Mouse (Mus musculus): ENCODE results near the gene Spaca4.

The Spaca4 gene

DNA sequence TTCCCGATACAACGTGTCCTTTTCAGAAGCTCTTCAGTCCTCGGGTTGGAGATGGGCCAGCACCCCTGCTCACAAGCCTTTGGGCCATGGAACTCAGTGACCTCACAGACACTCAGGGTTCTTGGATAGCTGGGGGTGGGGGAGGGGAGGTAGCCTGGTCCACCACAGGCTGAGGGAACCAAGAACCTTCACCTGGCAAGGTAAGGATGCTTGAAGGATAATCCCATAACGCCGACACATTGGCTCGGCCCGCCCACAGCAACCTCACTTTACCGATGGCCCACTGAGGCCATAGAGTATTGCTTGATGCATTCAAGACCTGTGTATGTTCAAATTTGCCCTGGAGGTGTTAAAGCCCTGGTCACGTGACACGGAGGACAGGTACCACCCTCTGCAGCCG lies at the start of gene Spaca4:
Gene Spaca4, minus strand, starts transcription at position 101 of the 400 bp plus-strand sequence.
- DNase-seq: no peak

DNA sequence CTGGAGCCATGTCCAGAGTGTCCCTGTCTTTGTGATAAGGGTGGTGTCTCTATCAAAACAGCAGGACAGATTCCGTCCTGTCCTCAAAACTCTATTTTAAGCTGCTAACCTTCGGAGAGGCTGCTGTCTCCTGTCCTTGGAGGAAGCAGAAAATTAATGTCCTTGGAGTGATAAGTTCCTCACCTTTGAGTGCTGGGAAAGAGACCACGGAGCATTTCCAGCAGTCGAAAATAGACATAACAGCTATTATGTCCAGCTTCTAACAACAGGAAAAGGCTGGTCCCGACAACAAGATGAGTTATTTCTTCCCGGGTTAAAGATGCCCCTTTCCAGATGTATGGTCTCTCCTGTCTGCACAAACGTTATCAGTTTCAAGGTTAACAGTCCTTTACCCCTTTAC lies 49.6 kb upstream of the Spaca4 start:
- no peak for DNase-seq

DNA sequence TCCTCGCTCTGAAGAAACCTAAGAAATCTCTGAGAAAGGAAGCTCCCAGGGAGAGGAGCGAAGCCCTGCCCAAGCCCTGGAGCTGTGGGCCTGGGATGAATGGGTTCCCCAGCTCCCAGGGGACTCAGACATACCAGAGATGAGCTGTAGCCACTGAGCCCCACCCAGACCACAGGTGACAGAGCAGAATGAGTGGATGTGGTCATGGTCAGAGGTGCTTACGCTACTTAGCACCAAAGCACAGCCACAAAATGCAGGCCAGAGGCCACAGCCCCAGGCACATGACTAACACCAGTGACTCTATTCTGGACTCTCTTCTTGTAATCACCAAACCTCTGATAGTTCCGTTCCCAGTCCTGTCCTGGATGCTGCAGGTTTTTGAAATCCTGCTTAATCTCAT lies 45.5 kb upstream of the Spaca4 start:
- DNase-seq: no peak

DNA sequence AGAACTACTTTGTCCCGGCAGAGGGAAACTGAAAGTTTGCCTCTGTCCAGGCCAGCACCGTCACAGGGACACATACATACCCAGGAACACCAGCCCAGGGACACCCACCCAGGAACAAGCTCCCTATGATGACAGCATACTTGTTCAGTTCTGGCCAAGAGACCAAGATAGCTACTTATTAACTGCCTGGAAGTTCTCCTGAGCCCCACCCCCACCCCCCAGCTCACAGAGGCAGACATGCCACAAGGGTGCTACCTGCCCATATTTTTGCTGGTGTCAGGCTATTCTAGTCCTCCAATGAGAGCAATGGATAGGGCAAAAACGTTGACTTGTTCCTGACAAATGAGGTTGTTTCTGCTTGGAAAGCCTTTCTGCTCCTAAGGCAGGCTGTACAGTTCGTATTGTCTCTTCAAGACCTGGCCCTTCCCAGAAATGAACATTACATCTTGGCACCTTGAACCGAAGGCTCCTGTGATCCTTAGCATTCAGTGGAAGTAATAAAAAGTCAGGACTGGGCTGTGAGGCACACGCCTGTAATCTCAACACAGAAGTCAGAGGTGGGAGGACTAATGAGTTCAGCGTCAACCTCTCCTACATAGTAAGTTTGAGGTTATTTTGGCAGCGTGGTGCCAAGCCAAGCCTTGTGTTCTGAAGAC lies 44.9 kb upstream of the Spaca4 start:
- DNase-seq: no peak

DNA sequence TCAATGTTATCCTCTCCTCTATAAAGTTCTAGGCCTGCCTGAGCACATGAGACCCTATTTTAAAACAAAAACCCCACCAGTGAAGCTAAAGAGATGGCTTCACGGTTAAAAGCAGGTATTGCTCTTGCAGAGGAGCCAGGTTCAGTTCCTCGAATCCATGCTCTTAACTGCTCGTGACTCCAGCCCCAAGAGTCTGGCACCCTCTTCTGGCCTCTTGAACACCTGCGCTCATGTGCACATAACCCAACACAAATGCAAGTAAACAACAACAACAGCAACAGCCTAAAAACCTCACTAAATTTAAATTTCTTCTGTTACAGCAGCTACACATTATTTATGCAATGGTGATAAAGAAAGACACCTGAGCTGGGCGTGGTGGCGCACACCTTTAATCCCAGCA lies 41.9 kb upstream of the Spaca4 start:
- no peak for DNase-seq

DNA sequence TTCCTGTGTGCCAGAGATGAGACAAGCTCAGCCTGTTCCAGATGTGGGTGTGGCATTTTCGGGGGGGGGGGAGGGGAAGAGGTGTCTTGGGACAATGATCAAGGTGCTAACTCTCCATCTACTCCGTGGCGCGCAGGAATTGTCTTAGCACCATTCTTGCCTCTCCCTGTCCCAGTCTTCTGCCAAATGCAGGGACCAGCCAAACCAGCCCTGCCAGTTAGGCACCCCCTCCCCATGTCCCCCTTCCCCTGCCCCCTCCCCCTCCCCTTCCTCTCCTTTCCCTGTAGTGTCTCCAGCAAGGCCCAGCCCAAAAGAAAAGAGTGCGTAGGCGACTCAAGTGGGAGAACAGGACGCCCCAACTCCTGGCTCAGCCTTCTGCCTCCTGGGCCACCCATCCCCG lies 41.2 kb upstream of the Spaca4 start:
- no peak for DNase-seq

DNA sequence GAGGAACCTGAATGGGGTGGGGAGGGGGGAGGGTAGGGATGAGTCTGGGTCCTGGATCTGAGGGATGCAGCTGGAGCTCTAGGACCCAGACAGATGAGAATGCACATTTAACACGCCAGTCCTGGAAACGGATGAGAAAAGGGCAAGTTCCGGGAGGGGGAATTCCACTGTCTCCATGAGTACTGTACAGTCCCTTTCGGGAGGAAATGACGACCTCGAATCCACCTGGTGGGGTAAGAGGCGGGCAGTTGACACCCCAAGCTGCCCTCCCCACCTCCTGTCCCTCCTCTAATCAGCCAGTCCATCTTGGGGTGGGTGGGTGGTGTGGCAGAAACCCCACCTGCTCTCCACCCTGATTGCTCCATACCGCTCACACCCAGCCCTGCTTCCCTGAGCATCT lies 40.4 kb upstream of the Spaca4 start:
- no peak for DNase-seq

DNA sequence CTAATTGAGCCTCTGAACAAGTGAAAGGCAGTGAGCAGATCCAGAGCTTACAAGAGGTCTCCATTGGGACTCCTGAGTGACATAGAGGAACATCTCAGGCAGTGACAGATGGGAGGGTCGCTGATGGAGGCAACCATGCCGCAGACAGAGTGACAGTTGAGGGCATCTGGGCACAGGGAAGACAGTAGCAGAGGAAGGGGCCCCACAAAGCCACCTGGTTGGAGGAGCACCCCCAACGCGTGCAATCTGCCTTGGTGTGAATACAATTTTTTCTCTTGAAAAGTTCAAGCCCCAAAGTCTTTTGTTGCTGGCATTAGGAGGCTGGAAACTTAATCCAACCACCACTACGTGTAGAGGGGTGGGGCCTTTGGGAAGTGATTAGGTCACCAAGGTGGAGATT lies 34.5 kb upstream of the Spaca4 start:
- no peak for DNase-seq

DNA sequence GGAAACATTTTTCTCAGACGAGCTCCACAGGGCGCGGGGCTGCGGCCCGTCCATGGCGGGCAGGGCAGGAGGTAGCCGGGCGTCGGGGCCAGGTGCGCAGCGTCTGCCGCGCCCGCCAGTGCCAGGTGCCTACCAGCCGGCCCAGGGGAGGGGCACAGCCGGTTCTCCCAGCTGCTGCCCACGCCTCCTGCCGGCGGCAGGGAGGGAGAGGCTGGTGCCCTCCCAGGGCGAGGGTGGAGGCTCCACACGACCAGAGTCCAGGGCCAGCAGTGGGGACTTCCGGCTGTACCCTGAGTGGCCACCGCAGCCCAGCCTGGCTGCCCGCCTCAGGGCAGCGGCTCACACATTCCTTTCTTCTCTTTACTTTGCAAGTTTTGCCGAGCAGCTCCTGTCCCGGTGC lies 33.8 kb upstream of the Spaca4 start:
- peak in 1 of 2 experiments; percentile 28 for DNase-seq

DNA sequence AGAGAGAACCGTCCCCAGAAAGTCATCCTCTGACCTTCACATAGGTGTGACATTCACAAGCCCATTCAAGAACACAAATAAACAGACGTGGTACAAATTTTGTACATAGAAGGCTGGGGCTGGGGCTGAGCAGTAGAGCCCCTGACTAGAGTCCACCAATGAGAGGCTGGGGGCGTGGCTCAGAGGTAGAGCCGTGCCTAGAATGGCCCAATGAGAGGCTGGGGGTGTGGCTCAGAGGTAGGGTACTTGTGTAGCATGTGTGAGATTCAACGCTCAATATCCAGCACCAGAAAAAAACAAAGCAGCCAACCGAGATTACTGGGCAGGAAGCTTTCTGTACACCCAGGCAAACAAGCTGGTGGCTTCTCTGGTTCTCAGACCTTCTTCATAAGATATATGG lies 30.1 kb upstream of the Spaca4 start:
- DNase-seq: no peak

DNA sequence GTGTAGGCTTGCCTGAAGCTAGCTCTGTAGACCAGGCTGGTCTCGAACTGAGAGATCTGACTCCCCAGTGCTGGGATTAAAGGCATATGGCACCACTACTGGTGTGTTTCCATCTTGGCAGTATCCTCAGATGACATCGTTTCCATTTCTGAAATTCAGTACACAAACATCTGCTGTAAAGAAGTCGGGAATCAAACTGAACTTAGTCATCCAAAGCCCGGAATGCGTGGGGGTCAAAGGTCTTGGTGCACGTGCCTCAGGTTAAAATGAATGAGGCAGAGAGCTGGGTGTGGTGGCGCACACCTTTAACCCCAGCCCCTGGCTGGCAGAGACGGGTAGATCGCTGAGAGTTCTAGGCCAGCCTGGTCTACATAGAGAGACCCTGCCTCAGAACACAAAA lies 24.5 kb upstream of the Spaca4 start:
- DNase-seq: no peak

DNA sequence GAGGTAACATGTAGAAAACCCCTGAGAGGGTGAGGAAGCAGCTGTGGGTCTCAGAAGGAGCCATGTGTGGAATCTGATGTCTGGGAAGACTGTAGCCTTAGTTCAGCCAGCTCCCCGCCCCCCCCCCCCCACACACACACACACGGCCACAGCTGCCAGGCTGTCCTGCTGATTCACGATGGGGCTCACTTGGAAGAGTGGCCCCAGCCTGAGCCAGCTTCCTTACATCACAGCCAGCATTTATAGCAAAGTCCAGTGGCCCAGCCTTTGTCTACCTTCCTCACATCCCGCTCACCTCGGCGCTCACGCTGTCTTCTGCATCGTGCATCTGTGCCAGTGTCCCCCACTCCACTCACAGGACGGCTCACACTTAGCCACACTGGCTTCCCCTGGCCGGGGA lies 23.8 kb upstream of the Spaca4 start:
- no peak for DNase-seq

DNA sequence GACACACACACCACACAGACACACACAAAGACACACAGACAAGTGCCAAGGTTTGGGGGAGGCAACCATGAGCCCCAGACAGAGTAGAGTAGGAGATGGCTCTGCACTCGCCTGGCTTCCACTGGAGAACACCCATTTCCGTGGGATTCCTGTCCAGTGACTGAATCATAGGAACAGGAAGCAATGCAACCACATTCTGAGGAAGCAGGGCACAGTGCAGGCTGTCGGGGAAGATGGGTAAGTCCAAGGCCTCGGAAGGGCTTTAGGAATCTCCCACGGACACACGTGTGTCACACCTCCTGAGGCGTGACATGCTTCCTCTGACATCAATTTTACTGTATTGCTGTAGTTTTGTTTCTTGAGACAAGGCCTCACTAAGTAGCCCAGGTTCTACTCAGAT lies 22.5 kb upstream of the Spaca4 start:
- DNase-seq: no peak

DNA sequence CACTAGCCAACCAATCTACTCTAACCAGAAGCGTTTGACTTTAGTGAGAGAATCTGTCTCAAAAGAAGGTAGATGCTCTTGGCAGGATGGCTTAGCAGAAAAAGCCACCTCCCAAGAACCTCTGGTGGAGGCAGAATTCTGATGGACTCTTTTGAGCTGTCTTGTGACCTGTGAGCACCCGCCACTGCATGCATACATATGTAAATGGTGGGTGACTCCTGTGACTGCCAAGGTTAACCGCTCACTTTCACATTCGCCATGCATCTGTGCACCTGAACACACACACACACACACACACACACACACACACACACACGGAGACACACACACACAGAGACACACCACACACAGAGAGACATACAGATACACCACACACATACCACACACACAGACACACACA lies 21.8 kb upstream of the Spaca4 start:
- DNase-seq: no peak

DNA sequence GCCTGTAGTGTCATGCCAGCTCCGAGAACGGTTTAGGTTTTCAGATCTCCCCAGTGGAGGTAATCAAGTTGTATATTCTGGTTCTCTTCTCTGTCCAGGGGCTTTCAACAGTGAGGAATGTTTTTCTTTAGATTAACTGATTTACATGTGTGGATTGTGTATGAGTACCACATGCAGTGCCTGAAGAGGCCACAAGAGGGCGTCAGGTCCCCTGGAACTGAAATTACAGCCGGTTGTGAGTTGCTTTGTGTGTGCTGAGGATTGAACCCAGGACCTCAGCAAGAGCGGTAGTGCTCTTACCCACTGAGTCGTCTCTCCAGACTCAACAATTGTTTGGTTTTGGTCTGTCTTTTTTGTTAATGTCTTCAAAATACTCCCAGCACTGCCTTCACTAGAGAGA lies 20.9 kb upstream of the Spaca4 start:
- DNase-seq: no peak

DNA sequence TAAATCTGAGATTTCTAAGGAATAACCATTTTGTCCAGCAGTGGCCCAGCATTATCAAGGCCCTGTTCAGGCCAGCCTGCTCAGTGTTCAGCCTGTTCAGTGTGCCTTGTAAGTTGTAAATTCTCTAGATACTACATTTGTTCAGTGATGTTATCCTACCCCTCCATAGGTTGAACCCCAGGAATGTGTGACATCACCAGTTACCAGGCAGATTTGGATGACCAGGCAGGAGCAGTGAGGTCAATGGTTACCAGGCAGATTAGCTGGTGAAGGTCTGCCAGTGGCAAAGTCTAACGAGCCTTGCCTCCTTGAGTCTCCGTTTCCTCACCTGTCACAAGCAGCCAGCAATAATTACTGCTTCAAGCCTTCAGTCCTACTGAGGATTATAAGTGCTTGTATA lies 18.8 kb upstream of the Spaca4 start:
- DNase-seq: peak; percentile 67 to 88

DNA sequence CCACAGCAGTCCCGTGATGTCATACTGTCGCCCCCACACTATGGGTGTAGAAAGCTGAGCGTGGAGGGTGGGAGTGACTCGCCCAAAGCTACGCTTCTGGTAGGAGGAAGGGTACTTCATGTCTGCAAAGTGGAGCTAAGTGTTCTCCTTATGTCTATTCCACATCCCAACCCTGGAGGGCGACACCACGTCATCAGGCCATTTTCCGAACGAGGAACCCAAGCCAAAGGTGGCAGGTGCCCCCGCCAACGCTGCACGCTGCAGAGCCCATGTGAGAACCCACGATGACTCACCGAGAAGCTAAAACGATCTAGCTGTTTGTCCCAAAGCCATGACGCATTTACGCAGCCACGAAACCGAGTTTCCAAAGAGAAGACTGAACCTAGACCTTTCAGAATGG lies 16.7 kb upstream of the Spaca4 start:
- peak; percentile 44 to 69 for DNase-seq

DNA sequence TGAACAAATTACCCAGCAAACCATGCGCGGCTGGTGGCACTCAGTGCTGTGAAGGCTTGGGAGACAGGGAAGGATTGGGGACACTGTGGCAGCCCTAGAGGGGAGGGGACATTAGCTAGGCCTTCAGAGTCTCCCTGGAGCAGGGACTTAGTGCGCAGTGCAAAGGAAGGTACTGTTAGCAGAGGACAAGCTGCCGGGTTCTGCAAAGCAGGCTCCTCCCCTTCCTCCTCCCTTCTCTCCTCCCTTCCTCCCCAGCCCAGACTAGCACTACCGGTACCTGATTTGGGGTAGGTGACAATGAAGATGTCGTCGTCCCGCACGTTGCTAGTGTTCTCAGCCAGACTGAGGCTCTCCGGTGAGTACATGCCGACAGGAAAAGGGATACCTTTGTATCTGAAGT lies 16.2 kb upstream of the Spaca4 start:
- no peak for DNase-seq

DNA sequence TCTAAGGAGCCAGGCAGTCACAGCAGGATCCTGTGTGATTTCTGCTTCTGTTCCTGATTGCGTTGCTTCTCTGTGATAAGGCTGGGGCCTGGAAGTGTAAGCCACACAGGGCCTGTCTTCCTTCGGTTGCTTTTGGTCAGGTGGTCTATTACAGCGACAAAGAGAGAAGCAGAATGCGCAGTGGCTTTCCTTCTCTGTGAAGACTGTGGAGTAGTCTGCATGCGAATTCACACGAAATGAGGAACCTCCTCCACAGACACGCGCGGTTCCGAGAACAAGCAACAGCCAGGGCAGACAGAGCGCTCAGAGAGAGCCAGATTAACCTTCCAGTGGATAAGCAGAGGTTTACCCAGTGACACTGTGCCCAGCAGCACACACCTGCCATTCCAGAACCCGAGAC lies 15.7 kb upstream of the Spaca4 start:
- DNase-seq: no peak

DNA sequence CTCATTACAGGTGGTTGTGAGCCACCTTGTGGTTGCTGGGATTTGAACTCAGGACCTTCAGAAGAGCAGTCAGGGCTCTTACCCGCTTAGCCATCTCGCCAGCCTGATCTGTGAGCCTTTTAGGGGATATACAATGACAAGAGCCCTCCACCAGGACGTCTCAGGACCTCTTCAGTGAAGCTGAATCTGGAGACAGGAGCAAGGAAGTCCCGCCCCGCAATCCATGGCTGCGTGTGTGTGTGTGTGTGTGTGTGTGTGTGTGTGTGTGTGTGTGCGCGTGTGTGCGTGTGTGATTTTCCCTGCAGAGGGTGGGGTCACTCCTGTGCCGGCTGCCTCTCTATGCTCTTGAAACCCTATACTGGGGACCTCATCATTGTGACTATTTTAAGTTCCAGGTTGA lies 14.2 kb upstream of the Spaca4 start:
- DNase-seq: no peak

DNA sequence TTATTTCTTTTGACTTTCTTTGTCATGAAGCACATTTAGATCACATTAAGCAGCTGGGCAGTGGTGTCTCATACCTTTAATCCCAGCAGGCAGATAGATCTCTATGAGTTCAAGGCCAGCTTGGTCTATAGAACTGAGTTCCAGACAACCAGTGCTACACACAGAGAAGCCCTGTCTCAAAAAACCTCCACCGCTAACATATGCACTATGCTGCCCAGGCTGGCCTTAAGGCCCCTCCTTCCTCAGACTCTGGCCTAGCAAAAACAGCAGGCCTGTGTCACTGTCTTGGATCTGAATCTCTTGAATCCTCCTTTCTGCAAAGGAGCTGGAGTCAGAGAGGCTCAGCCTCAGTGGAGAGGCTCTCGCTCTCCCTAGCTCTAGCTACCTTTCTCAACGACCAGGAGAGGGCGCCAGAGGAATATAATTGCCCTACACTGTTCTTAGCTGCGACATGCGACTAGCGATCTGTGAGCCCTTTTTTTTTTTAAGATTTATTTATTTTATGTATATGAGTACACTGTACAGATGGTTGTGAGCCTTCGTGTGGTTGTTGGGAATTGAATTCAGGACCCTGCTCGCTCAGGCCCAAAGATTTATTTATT lies 13.7 kb upstream of the Spaca4 start:
- peak; percentile 82 to 91 for DNase-seq

DNA sequence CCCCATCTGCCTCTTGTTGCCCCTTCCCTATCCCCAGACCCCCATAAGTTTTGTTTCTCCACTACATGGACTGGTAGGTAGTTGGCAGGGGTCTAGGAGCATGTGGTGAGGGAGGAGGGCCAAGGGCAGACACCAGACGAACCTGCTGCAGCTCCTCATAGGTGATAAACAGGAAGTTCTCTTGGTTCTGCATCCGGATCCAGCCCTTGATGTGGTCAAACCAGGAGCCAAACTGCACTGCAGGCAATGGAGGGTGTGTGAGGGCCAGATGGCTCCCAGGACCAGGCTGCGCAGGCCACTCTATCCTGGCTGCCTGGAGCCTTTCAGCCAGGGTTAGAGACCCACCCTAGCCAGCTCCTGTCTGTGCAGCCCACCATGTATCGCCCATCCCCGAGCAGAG lies 7.9 kb upstream of the Spaca4 start:
- no peak for DNase-seq

DNA sequence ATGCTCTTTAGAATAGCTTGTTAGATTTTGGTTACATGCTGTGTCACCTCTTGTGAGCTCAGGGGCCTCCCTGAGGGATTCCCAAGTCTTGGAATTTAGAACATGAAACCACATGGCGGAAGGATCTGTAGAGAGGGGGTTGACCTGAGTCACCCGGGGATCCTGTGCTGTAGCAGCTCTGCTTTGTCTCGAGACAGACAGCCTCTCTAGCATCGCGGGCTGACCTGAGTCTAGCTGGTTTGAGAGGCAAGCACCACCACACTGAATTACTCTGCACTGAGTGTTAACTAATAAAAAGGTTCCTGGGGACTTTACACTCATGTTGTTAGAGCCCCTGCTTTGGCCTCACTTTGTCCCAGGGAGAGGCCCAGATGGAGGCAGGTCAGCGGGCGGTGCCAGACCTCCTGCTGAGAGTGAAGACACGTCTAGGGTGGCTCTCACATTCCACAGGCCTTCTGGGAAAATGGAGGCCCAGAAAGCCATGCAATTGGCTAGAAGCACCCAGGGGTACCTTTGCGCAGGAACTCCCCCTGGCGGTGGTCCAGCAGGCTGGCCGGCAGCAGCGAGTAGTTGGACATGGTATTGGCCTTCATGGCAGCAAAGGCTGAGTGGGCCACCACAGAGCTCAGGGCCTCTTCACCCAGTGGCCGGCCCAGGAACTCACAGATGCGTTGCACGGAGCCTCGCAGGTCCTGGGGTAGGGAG lies 5.3 kb upstream of the Spaca4 start:
- DNase-seq: no peak

DNA sequence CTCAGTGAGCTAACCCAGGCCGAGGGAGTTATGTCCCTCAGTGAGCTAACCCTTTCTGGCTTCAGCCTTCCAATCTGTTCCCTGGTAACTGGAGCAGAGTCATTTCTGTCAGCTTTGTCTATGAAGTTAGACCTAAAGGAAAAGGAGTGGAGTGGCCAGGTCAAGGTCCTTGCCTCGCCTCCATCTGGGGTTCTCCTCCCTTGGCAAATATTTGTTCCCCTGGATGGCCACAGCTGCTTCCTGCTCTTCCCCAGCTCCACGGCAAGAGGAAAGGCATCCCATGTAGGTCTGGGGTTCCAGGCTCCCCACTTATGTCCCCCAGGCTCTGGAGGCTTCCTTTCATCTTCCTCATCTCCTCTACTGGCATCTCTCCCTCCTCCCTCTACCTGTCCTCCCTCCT lies 2.0 kb upstream of the Spaca4 start:
- DNase-seq: no peak

DNA sequence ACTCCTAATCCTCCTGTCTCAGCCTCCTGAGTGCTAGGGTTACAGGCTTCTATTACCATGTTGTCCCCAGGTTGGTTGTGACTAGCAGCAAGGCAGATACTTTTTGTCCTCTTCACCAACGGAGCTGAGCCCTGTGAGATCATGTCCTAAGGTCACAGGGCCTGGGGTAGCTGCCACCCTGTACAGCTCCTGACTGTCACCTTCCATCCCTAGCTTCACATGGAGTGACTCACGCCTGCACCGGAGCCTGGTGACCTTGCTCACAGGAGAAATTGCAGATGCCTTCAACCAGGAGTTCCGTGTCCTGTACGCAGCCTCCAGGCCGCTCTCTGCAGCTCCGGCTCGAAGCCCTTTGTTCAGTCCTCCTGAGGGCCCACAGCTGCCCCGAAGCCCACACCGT lies 806 bp upstream of the Spaca4 start:
- no peak for DNase-seq
